Mouse (Mus musculus) kidney, embryonic 16.5 days (tissue): ENCODE measurements around the gene Patj. TPM values are rescaled to one million over a fixed set of nuclear protein-coding genes. Genes with fewer than 3 reads are reported as not detected.
"Not testable (repeated sequence)": the region's sequence is repeated elsewhere in the genome, so short reads cannot be mapped to it uniquely, and the experiment has no call there.

Experiments
- ATAC-seq: fragments of 200-750 bp; cut with Nextera tagmentation; 2 replicates; pipeline ENCODE4 v1.8.0; 2017; ENCODE audit warnings: moderate TSS enrichment; ENCODE audit not compliant: low FRiP score, low TSS enrichment
- H3K27ac ChIP-seq: fragments of 300-500 bp; sonication (generic); 2 replicates; pipeline ENCODE4 v1.5.1; 2014; ENCODE audit warnings: low read length
- H3K27me3 ChIP-seq: fragments of 300-500 bp; sonication (generic); 2 replicates; pipeline ENCODE4 v1.6.1; 2014; ENCODE audit warnings: low read length, control low read depth, mixed read lengths; ENCODE audit not compliant: insufficient read depth
- H3K36me3 ChIP-seq: fragments of 300-500 bp; sonication (generic); 2 replicates; pipeline ENCODE4 v1.6.1; 2014; ENCODE audit warnings: low read length, control low read depth, mixed read lengths; ENCODE audit not compliant: insufficient read depth
- H3K4me1 ChIP-seq: fragments of 300-500 bp; sonication (generic); 2 replicates; pipeline ENCODE4 v1.6.1; 2014; ENCODE audit warnings: low read length, control low read depth, mixed read lengths; ENCODE audit not compliant: insufficient read depth
- H3K4me2 ChIP-seq: fragments of 300-500 bp; sonication (generic); replicated peaks from 2 replicates; pipeline ENCODE4 v1.6.1; 2014; ENCODE audit warnings: low read depth, low read length
- H3K4me3 ChIP-seq: fragments of 300-500 bp; sonication (generic); 2 replicates; pipeline ENCODE4 v1.5.1; 2014; ENCODE audit warnings: mild to moderate bottlenecking, low read length
- H3K9ac ChIP-seq: fragments of 300-500 bp; sonication (generic); replicated peaks from 2 replicates; pipeline ENCODE4 v1.6.1; 2014; ENCODE audit warnings: low read length
- H3K9me3 ChIP-seq: fragments of 300-500 bp; sonication (generic); 2 replicates; pipeline ENCODE4 v1.6.1; 2016; ENCODE audit warnings: low read length, control low read depth
- WGBS: fragments of 180-500 bp; shearing (Covaris S2); extraction: QIAGEN DNeasy Blood & Tissue Kit; methylation state at CpG from one replicate; pipeline ENCODE4 v1.1.7; 2014; 5-methylcytosine and 5-hydroxymethylcytosine counted together
- polyA plus RNA-seq: library from polyadenylated mRNA; unstranded; fragments of >200 nt; fragmentation: Nextera tagmentation; extraction: Ambion mirVana; gene quantifications from 2 replicates; pipeline ENCODE4 v1.2.1, GENCODE M21; 2015

Gene Patj
- polyA plus RNA-seq, 1 experiment from 2014 or later, result 27.6 TPM

GRCm38 (mm10) chr4:98619199-98619598, 223.6 kb downstream of the Patj start:
- WGBS, result 88% methylated on average over 6 of the region's 6 CpGs
- H3K4me1 ChIP-seq, result peaks cover 3% of the 10 kb centered on the region; the same call in 1 of the 2 replicates

DNA sequence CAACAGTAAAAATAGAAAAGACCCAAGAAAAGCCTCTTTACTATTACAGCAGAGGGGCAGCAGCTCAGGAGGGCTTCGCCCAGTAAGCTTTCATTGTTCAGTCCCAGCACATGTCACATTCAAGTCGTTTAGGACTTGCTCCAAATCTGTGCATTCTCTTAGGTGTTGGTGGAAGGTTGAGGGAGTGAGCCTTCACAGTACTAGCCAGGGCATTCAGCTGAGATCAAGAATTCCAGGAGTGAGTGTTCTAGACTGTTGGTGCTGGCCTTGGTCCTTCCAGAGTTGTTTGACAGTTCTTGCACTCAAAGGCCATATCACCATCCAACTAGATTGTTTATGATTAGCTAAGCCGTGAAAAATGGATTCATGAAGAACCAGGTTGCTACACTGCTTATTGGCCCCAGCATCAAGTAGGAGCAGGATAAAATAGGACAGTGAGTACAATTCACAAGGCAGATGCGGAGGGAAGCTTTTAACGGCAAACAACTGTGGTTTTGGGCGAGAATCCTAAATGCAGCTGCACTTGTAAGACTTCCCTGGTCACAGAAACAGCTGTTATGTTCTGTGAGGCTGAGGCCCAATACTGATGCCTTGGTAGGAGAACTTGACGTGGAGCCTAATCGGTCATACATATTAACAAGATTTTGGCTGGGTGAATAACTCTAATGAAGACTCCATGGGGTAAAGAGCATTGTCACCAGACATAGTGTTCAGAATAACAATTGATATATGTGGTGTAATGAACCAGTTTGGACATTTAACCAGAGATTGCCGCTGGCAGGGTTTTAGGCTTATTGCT, 225.6 kb downstream of the Patj start:
- Histone ChIP-seq H3K27ac (no peak overlapping the region), H3K36me3 (no peaks in the 10 kb centered on the region), H3K9ac (no peak overlapping the region), H3K4me3 (no peak overlapping the region), H3K9me3 (no peaks in the 10 kb centered on the region), H3K4me1 (peaks cover 3% of the 10 kb centered on the region; the same call in 1 of the 2 replicates), H3K4me2 (no peak overlapping the region), H3K27me3 (no peaks in the 10 kb centered on the region)
- ATAC-seq, result no peak
- 90% methylated on average over 9 of the region's 9 CpGs for WGBS

More at GRCm38 (mm10) chr4:98619199-98619598, 223.6 kb downstream of the Patj start:
- Histone ChIP-seq H3K4me2 (no peak overlapping the region), H3K9ac (no peak overlapping the region), H3K27ac (no peak overlapping the region), H3K36me3 (no peaks in the 10 kb centered on the region), H3K9me3 (no peaks in the 10 kb centered on the region), H3K4me3 (no peak overlapping the region), H3K27me3 (no peaks in the 10 kb centered on the region)
- no peak for ATAC-seq

DNA sequence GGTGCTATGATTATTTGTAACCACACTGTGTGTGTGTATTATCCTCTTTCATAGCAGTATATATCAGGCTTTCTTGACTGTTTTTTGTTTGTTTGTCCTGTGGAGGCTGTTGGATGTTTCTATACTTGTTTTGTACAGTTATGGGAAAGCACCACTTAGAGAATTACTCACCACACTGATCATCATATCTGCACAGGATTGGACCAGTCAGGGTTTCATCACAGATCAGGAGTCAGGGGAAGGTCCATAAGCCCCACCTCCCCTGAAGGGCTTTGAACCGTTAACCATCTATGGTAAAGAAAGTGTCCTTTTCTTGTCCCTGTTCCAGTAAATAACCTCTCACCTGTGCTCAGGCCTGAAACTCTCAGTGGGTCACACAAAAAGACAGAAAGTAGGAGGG, 226.6 kb downstream of the Patj start:
- Histone ChIP-seq H3K9ac (no peak overlapping the region), H3K27me3 (no peaks in the 10 kb centered on the region), H3K9me3 (no peaks in the 10 kb centered on the region), H3K4me3 (no peak overlapping the region), H3K27ac (no peak overlapping the region), H3K4me2 (no peak overlapping the region), H3K4me1 (peaks cover 3% of the 10 kb centered on the region; the same call in 1 of the 2 replicates), H3K36me3 (no peaks in the 10 kb centered on the region)
- WGBS, result 52% methylated on average over 1 of the region's 1 CpGs
- ATAC-seq, result no peak

DNA sequence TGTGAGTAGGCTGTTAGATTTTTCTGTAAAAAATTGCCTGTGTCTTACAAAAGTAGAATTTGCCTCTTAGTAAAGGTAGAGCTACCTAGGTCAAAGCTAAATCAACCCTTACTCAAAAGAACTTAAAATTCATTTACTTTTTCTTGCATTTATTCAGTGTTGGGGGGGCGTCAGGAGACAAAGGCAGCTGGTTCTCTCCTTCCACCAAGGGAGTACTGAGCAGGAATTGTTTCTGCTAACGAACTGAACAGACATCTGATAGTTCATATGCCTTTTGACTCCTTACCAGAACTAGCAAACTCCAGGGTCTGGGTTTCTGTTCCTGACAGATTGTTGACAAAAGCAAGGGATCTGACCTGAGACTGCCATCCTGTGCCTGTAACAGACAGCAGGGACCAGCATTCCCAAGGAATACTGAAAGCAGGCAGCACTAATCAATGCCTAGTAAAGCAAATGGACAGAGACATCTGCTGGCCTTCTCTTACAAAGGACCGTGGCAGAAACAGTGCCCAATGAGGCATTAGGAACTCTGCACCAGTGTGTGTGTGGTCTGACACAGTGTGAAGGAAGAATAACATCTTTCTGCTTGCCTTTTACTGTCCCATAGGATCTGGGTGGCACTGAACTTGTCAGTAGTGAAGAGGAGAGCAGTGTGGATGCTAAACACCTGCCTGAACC, 227.6 kb downstream of the Patj start:
- peaks cover 3% of the 10 kb centered on the region; the same call in 1 of the 2 replicates for H3K4me1 ChIP-seq
- 33% methylated on average over 3 of the region's 3 CpGs for WGBS
- H3K9ac ChIP-seq, result no peak overlapping the region
- ATAC-seq, result no peak
- no peak overlapping the region for H3K4me2 ChIP-seq
- H3K4me3 ChIP-seq, result no peak overlapping the region
- H3K9me3 ChIP-seq, result no peaks in the 10 kb centered on the region
- no peaks in the 10 kb centered on the region for H3K36me3 ChIP-seq
- no peak overlapping the region for H3K27ac ChIP-seq
- no peaks in the 10 kb centered on the region for H3K27me3 ChIP-seq

DNA sequence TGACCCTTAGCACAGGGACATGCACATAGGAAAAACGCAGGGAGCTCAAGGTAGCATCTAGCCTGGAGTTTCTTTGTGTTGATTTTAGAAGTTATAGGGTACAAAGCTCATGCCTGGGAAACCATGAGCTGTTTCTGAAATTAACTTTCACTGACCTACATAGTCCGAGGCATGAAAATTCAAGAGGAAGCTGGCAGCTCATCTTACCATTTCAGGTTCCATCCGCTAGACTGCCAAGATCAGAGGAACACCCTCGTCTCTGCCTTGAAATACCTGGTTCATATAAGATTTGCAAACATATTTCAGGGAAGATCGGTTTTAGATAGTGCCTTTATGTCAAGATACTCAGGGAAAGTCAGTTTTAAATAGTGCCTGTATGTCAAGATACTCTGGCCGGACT, 232.7 kb downstream of the Patj start:
- Histone ChIP-seq H3K4me3 (no peak overlapping the region), H3K27me3 (no peaks in the 10 kb centered on the region), H3K9me3 (no peaks in the 10 kb centered on the region), H3K9ac (no peak overlapping the region), H3K4me2 (no peak overlapping the region), H3K27ac (no peak overlapping the region), H3K36me3 (no peaks in the 10 kb centered on the region), H3K4me1 (no peaks in the 10 kb centered on the region)
- no peak for ATAC-seq
- 85% methylated on average over 6 of the region's 6 CpGs for WGBS

GRCm38 (mm10) chr4:98629217-98629616, 233.6 kb downstream of the Patj start:
- H3K4me3 ChIP-seq, H3K27ac ChIP-seq, H3K4me2 ChIP-seq, H3K9me3 ChIP-seq, H3K9ac ChIP-seq, H3K27me3 ChIP-seq, H3K36me3 ChIP-seq, H3K4me1 ChIP-seq, ATAC-seq: not testable (repeated sequence)

- no peaks in the 10 kb centered on the region for H3K4me1 ChIP-seq
- H3K27me3 ChIP-seq, result no peaks in the 10 kb centered on the region
- no peak overlapping the region for H3K4me2 ChIP-seq
- H3K9me3 ChIP-seq, result no peaks in the 10 kb centered on the region
- H3K36me3 ChIP-seq, result peaks cover 3% of the 10 kb centered on the region; the same call in 1 of the 2 replicates
- no peak overlapping the region for H3K9ac ChIP-seq
- ATAC-seq, result no peak
- WGBS, result 89% methylated on average over 18 of the region's 18 CpGs
- H3K4me3 ChIP-seq, result no peak overlapping the region
- no peak overlapping the region for H3K27ac ChIP-seq
Observed at GRCm38 (mm10) chr4:98635140-98635837, 239.7 kb downstream of the Patj start.

DNA sequence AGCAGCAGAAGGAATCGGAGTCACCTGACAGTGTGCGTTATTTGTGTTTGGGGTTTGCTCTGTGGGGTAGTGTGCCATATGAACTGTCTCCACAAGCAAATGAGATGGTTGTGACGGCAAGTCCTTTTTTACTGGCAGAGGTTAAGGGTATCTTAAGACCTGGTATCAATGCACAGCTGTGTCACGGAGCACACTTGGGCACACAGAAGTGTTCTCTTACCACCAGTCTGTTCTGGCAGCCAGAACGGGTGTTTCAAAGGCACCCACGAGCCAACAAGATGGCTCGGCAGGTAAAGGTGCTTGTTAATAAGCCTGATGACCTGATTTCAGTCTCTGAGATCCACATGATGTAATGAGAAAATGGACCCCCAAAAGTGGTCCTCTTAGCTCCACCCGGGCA, 243.1 kb downstream of the Patj start:
- Histone ChIP-seq H3K36me3 (peaks cover 3% of the 10 kb centered on the region; the same call in 1 of the 2 replicates), H3K9ac (no peak overlapping the region), H3K4me1 (no peaks in the 10 kb centered on the region), H3K9me3 (no peaks in the 10 kb centered on the region), H3K27ac (no peak overlapping the region), H3K4me3 (no peak overlapping the region), H3K4me2 (no peak overlapping the region), H3K27me3 (no peaks in the 10 kb centered on the region)
- WGBS, result 93% methylated on average over 8 of the region's 8 CpGs
- no peak for ATAC-seq

- Histone ChIP-seq H3K27ac (no peak overlapping the region), H3K36me3 (no peaks in the 10 kb centered on the region), H3K9me3 (no peaks in the 10 kb centered on the region), H3K9ac (no peak overlapping the region), H3K4me2 (no peak overlapping the region), H3K27me3 (no peaks in the 10 kb centered on the region), H3K4me1 (0 out of 2 replicates have a peak, but pooled peaks cover 3% of the 10 kb centered on the region), H3K4me3 (no peak overlapping the region)
- ATAC-seq, result peak; percentile 76
- 31% methylated on average over 7 of the region's 7 CpGs for WGBS
Observed at GRCm38 (mm10) chr4:98653650-98654049, 258.1 kb downstream of the Patj start.
